Mouse (Mus musculus) brain, embryonic 14.5 days (tissue): ENCODE data around the gene Ifitm6. TPM values are rescaled to one million over a fixed set of nuclear protein-coding genes. Genes with fewer than 3 reads are reported as not detected.
"Not testable (repeated sequence)": the region's sequence is repeated elsewhere in the genome, so short reads cannot be mapped to it uniquely, and the experiment has no call there.

ENCODE experiments used
- DNase-seq: peaks from one replicate; pipeline ENCODE4 v3.0.0-alpha.2; 2011; ENCODE audit warnings: low read depth
- CTCF ChIP-seq: fragments of 200-500 bp; IDR thresholded peaks from 2 replicates; pipeline ENCODE4 v1.5.1; 2012; ENCODE audit warnings: inconsistent platforms, mild to moderate bottlenecking, moderate library complexity, borderline replicate concordance; ENCODE audit not compliant: insufficient read depth, insufficient read length; ENCODE audit errors: extremely low read depth
- POLR2A ChIP-seq: fragments of 200-500 bp; IDR thresholded peaks from 2 replicates; pipeline ENCODE4 v1.6.1; 2012; ENCODE audit warnings: mild to moderate bottlenecking, inconsistent platforms, borderline replicate concordance; ENCODE audit not compliant: poor library complexity, insufficient read depth, insufficient read length, severe bottlenecking; ENCODE audit errors: extremely low read depth
- polyA plus RNA-seq: library from polyadenylated mRNA; depleted of rRNA; stranded (reverse); fragments of >200 nt; gene quantifications from 2 replicates; pipeline ENCODE4 v1.2.3, GENCODE M21; 2012; rRNA removed

Ifitm6 gene
- 0.73 and 0.77 TPM in 2 replicates for polyA plus RNA-seq

GRCm38 (mm10) chr7:141017824-141018223 is at the start of gene Ifitm6:
Ifitm6 (minus strand) TSS chr7:141017924.
- not testable (repeated sequence) for DNase-seq

- TF ChIP-seq CTCF (no peak), POLR2A (no peak)
- no peak for DNase-seq
Observed at GRCm38 (mm10) chr7:141064576-141064975, 46.9 kb upstream of the Ifitm6 start.

- TF ChIP-seq POLR2A, result no peak
- no peak for TF ChIP-seq CTCF
- DNase-seq, result no peak
Observed at GRCm38 (mm10) chr7:141064175-141064574, 46.5 kb upstream of the Ifitm6 start.

- TF ChIP-seq CTCF, result no peak
- no peak for TF ChIP-seq POLR2A
- no peak for DNase-seq
Observed at GRCm38 (mm10) chr7:141063353-141063752, 45.6 kb upstream of the Ifitm6 start.

GRCm38 (mm10) chr7:141062525-141062924 is 44.8 kb upstream of the Ifitm6 start:
- DNase-seq, result no peak

GRCm38 (mm10) chr7:141061269-141061692 is 43.6 kb upstream of the Ifitm6 start:
- DNase-seq, result no peak

More at GRCm38 (mm10) chr7:141062525-141062924, 44.8 kb upstream of the Ifitm6 start:
- TF ChIP-seq CTCF (no peak), POLR2A (no peak)

GRCm38 (mm10) chr7:141060426-141061242 is 42.9 kb upstream of the Ifitm6 start, which contains the start of gene B4galnt4:
B4galnt4 (plus strand) TSS chr7:141061104.
- DNase-seq, result peak; percentile 97
- TF ChIP-seq CTCF, result no peak
- TF ChIP-seq POLR2A, result peak; percentile 69

More at GRCm38 (mm10) chr7:141061269-141061692, 43.6 kb upstream of the Ifitm6 start:
- no peak for TF ChIP-seq POLR2A

GRCm38 (mm10) chr7:141059929-141060328 is 42.2 kb upstream of the Ifitm6 start:
- TF ChIP-seq CTCF (no peak), POLR2A (no peak)
- DNase-seq, result no peak

- TF ChIP-seq CTCF (no peak), POLR2A (no peak)
- no peak for DNase-seq
Observed at GRCm38 (mm10) chr7:141058601-141059341, 41.0 kb upstream of the Ifitm6 start.

- TF ChIP-seq CTCF (no peak), POLR2A (no peak)
- no peak for DNase-seq
Observed at GRCm38 (mm10) chr7:141057541-141057940, 39.8 kb upstream of the Ifitm6 start.

- DNase-seq, result no peak
- TF ChIP-seq CTCF (no peak), POLR2A (no peak)
Observed at GRCm38 (mm10) chr7:141056976-141057375, 39.3 kb upstream of the Ifitm6 start.
